Mouse (Mus musculus): ENCODE results near the gene Spopl. TPM values are rescaled to one million over a fixed set of nuclear protein-coding genes. Genes with fewer than 3 reads are reported as not detected.
"Not testable (repeated sequence)": the region's sequence is repeated elsewhere in the genome, so short reads cannot be mapped to it uniquely, and the experiment has no call there.

Spopl gene
- polyA plus RNA-seq (2014; fragmentation: Nextera tagmentation; extraction: Ambion mirVana), result 8.7 and 9.7 TPM in 2 replicates

DNA sequence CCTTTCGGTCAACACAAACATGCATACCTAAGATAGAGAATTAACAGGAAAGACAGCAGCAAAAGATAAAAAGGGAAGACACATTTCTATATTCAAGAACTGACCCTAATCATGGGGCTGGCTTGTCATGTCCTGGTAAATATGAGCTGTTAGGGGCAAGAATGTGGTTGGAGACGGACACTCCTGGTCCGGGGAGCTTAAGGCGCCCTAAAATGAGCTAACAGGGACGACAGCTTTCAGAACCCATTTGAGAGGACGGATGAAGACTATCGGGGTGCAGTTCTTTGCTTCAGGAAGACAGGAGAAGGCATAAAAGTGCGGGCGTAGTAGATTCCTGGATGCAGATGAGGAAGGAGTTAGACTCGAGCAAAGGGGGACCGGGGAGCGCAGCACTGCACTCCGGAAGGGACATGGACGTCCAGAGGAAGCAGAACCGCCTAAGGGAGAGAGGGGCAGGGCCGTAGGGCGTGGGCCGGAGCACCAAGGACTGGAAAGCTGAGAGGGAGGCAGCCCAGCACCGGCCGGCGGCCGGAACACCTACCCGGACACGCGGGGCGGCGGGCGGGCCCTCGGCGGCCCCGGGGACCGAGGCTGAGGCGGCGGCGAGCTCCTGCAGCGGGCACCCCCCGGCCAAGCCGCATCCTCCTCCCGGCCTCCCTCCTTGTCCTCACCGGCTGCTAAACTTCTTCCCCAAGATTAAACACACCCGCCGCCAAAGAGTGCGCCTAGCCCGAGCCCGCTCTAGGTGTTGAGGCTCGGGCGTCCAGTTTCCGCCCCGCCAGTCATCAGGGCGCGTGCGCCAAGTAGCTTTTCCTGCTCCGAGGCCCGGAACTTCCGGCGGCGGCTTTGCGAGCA is at the start of gene Spopl:
TSS of gene Spopl (minus strand) at position 805 of the 855 bp plus-strand sequence.
- ATAC-seq (ENCODE audit: insufficient read depth, low FRiP score, low TSS enrichment) (peak; percentile 87), DNase-seq (ENCODE audit: low spot score) (peak; percentile 86)
- H3K9ac ChIP-seq (ENCODE audit: low read length), result peak within 1 kb of the TSS; percentile 83
- H3K4me2 ChIP-seq (ENCODE audit: low read depth), result peak within 1 kb of the TSS; percentile 66
- H3K4me1 ChIP-seq (ENCODE audit: control insufficient read depth, insufficient read depth, low read length), result peaks cover 7% of the 10 kb centered on the region; the same call in 1 of the 2 replicates
- no peaks in the 10 kb centered on the region for H3K27me3 ChIP-seq (ENCODE audit: control insufficient read depth, insufficient read depth, low read length)
- 2% methylated on average over 56 of the region's 58 CpGs for WGBS
- no peaks in the 10 kb centered on the region for H3K9me3 ChIP-seq (ENCODE audit: control insufficient read depth, low read length)
- no peaks in the 10 kb centered on the region for H3K36me3 ChIP-seq (ENCODE audit: control insufficient read depth, insufficient read depth, low read length)
- peak within 1 kb of the TSS; percentile 73 for H3K4me3 ChIP-seq (ENCODE audit: low read depth, low read length)
- H3K27ac ChIP-seq (ENCODE audit: low read depth, low read length), result no peak within 1 kb of the TSS

- Histone ChIP-seq H3K4me3 (ENCODE audit: low read depth, low read length) (no peak overlapping the region), H3K9ac (ENCODE audit: low read length) (no peak overlapping the region), H3K36me3 (ENCODE audit: control insufficient read depth, insufficient read depth, low read length) (no peaks in the 10 kb centered on the region), H3K4me2 (ENCODE audit: low read depth) (no peak overlapping the region), H3K27me3 (ENCODE audit: control insufficient read depth, insufficient read depth, low read length) (no peaks in the 10 kb centered on the region), H3K9me3 (ENCODE audit: control insufficient read depth, low read length) (no peaks in the 10 kb centered on the region), H3K27ac (ENCODE audit: low read depth, low read length) (no peak overlapping the region), H3K4me1 (ENCODE audit: control insufficient read depth, insufficient read depth, low read length) (no peaks in the 10 kb centered on the region)
- no peak for ATAC-seq (ENCODE audit: insufficient read depth, low FRiP score, low TSS enrichment)
- DNase-seq (ENCODE audit: low spot score), result no peak
Measured at GRCm38 (mm10) chr2:23620128-23620527, 48.2 kb upstream of the Spopl start.

DNA sequence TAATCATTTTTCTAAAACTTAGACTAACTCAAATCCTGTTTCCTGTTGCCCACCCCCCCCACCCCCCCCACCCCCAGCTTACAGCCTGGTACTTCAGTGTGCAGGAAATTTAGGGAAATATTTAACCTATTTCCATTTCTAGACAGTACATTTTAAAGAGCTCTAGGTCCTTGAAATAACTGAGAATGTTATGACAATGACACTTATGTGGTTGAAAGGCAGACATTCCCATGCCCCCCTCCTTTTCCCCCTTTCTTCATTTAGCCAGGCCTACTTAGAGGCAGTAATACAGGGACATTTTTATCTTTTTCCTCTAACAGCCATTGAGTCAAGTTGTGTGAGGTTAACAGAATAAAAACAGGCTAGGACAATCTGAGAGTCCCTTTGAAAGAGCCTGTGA is 46.1 kb upstream of the Spopl start:
- Histone ChIP-seq H3K36me3 (ENCODE audit: control insufficient read depth, insufficient read depth, low read length) (no peaks in the 10 kb centered on the region), H3K9me3 (ENCODE audit: control insufficient read depth, low read length) (no peaks in the 10 kb centered on the region), H3K4me3 (ENCODE audit: low read depth, low read length) (no peak overlapping the region), H3K4me2 (ENCODE audit: low read depth) (no peak overlapping the region), H3K9ac (ENCODE audit: low read length) (no peak overlapping the region), H3K4me1 (ENCODE audit: control insufficient read depth, insufficient read depth, low read length) (no peaks in the 10 kb centered on the region), H3K27ac (ENCODE audit: low read depth, low read length) (no peak overlapping the region), H3K27me3 (ENCODE audit: control insufficient read depth, insufficient read depth, low read length) (no peaks in the 10 kb centered on the region)
- ATAC-seq (ENCODE audit: insufficient read depth, low FRiP score, low TSS enrichment) (no peak), DNase-seq (ENCODE audit: low spot score) (no peak)

DNA sequence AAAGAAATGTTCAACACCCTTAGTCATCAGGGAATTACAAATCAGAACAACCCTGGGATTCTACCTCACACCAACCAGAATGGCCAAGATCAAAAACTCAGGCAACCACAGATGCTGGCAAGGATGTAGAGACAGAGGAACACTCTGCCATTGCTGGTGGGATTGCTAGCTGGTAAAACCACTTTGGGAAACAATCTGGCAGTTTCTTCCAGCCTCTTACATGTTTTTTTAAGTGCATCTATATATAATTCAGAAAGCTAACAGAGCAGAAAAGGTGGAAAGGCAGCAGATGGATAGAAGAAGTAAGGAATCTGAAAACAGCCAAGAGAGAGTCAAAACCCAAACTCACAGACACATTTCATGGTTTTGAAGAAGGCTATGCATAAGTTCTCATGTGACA is 33.5 kb upstream of the Spopl start:
- H3K36me3 ChIP-seq (ENCODE audit: control insufficient read depth, insufficient read depth, low read length), result no peaks in the 10 kb centered on the region
- H3K9me3 ChIP-seq (ENCODE audit: control insufficient read depth, low read length), result no peaks in the 10 kb centered on the region
- no peaks in the 10 kb centered on the region for H3K4me1 ChIP-seq (ENCODE audit: control insufficient read depth, insufficient read depth, low read length)
- no peak for DNase-seq (ENCODE audit: low spot score)
- no peak overlapping the region for H3K4me2 ChIP-seq (ENCODE audit: low read depth)
- no peak for ATAC-seq (ENCODE audit: insufficient read depth, low FRiP score, low TSS enrichment)
- H3K9ac ChIP-seq (ENCODE audit: low read length), result no peak overlapping the region
- no peaks in the 10 kb centered on the region for H3K27me3 ChIP-seq (ENCODE audit: control insufficient read depth, insufficient read depth, low read length)
- no peak overlapping the region for H3K4me3 ChIP-seq (ENCODE audit: low read depth, low read length)
- no peak overlapping the region for H3K27ac ChIP-seq (ENCODE audit: low read depth, low read length)

DNA sequence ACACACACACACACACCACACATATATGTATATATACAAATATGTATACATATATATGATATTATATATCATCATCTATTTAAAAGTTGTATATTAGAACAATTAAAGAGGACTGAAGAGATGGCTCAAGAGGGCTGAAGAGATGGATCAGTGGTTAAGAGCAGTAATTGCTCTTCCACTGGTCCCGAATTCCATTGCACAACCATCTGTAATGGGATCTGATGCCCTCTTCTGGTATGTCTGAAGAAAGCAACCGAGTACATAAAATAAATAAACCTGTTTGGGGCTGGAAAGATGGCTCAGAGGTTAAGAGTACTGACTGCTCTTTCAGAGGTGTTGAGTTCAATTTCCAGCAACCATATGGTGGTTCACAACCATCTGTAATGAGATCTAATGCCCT is 16.9 kb upstream of the Spopl start:
- Histone ChIP-seq H3K36me3 (ENCODE audit: control insufficient read depth, insufficient read depth, low read length) (no peaks in the 10 kb centered on the region), H3K9ac (ENCODE audit: low read length) (no peak overlapping the region), H3K4me3 (ENCODE audit: low read depth, low read length) (no peak overlapping the region), H3K4me1 (ENCODE audit: control insufficient read depth, insufficient read depth, low read length) (no peaks in the 10 kb centered on the region), H3K27ac (ENCODE audit: low read depth, low read length) (no peak overlapping the region), H3K9me3 (ENCODE audit: control insufficient read depth, low read length) (no peaks in the 10 kb centered on the region), H3K4me2 (ENCODE audit: low read depth) (no peak overlapping the region), H3K27me3 (ENCODE audit: control insufficient read depth, insufficient read depth, low read length) (no peaks in the 10 kb centered on the region)
- DNase-seq (ENCODE audit: low spot score) (no peak), ATAC-seq (ENCODE audit: insufficient read depth, low FRiP score, low TSS enrichment) (no peak)
- WGBS, result 53% methylated on average over 2 of the region's 2 CpGs

- not testable (repeated sequence) for H3K9me3 ChIP-seq (ENCODE audit: control insufficient read depth, low read length); H3K36me3 ChIP-seq (ENCODE audit: control insufficient read depth, insufficient read depth, low read length); ATAC-seq (ENCODE audit: insufficient read depth, low FRiP score, low TSS enrichment); H3K4me1 ChIP-seq (ENCODE audit: control insufficient read depth, insufficient read depth, low read length); H3K27me3 ChIP-seq (ENCODE audit: control insufficient read depth, insufficient read depth, low read length); H3K27ac ChIP-seq (ENCODE audit: low read depth, low read length); DNase-seq (ENCODE audit: low spot score)
- H3K4me2 ChIP-seq (ENCODE audit: low read depth), result peak overlapping the region; percentile 66; the same call in 1 of the 2 replicates
- peak overlapping the region; percentile 73 for H3K4me3 ChIP-seq (ENCODE audit: low read depth, low read length)
- peak overlapping the region; percentile 83 for H3K9ac ChIP-seq (ENCODE audit: low read length)
- WGBS, result 24% methylated on average over 4 of the region's 4 CpGs
Measured at GRCm38 (mm10) chr2:23572157-23572532, 239 bp upstream of the Spopl start.

- Histone ChIP-seq H3K4me1 (ENCODE audit: control insufficient read depth, insufficient read depth, low read length) (peaks cover 7% of the 10 kb centered on the region; the same call in 1 of the 2 replicates), H3K4me3 (ENCODE audit: low read depth, low read length) (no peak overlapping the region), H3K27me3 (ENCODE audit: control insufficient read depth, insufficient read depth, low read length) (no peaks in the 10 kb centered on the region), H3K9me3 (ENCODE audit: control insufficient read depth, low read length) (no peaks in the 10 kb centered on the region), H3K9ac (ENCODE audit: low read length) (no peak overlapping the region), H3K27ac (ENCODE audit: low read depth, low read length) (no peak overlapping the region), H3K36me3 (ENCODE audit: control insufficient read depth, insufficient read depth, low read length) (no peaks in the 10 kb centered on the region), H3K4me2 (ENCODE audit: low read depth) (peak overlapping the region; percentile 66)
- 86% methylated on average over 4 of the region's 4 CpGs for WGBS
- DNase-seq (ENCODE audit: low spot score) (no peak), ATAC-seq (ENCODE audit: insufficient read depth, low FRiP score, low TSS enrichment) (no peak)
Measured at GRCm38 (mm10) chr2:23570563-23570962, 1.3 kb downstream of the Spopl start.

DNA sequence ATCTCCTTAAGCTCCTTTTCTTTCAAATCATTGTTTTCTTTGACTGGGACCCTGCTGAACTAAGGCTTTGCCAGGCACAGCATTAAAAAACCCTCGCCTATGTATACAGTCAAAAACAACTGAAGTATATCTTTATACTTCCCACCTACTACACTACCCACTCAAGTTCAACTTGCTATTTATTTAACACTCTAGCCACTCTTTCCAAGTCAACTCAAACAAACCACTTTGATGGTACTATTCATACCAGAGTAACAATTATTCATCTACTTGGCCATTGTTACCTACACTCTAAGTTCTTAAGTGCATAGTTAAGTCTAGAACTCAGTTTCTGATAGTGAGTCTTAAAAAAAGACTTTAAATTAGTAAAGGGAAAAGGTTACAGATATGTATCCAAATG is 3.1 kb downstream of the Spopl start:
- Histone ChIP-seq H3K4me3 (ENCODE audit: low read depth, low read length) (no peak overlapping the region), H3K9me3 (ENCODE audit: control insufficient read depth, low read length) (no peaks in the 10 kb centered on the region), H3K9ac (ENCODE audit: low read length) (no peak overlapping the region), H3K27ac (ENCODE audit: low read depth, low read length) (no peak overlapping the region), H3K27me3 (ENCODE audit: control insufficient read depth, insufficient read depth, low read length) (no peaks in the 10 kb centered on the region), H3K36me3 (ENCODE audit: control insufficient read depth, insufficient read depth, low read length) (no peaks in the 10 kb centered on the region), H3K4me1 (ENCODE audit: control insufficient read depth, insufficient read depth, low read length) (peaks cover 7% of the 10 kb centered on the region; the same call in 1 of the 2 replicates), H3K4me2 (ENCODE audit: low read depth) (no peak overlapping the region)
- 87% methylated on average over 1 of the region's 1 CpGs for WGBS
- no peak for DNase-seq (ENCODE audit: low spot score)
- ATAC-seq (ENCODE audit: insufficient read depth, low FRiP score, low TSS enrichment), result no peak

- no peak overlapping the region for H3K27ac ChIP-seq (ENCODE audit: low read depth, low read length)
- 90% methylated on average over 2 of the region's 2 CpGs for WGBS
- no peak overlapping the region for H3K9ac ChIP-seq (ENCODE audit: low read length)
- no peak overlapping the region for H3K4me3 ChIP-seq (ENCODE audit: low read depth, low read length)
- no peak for DNase-seq (ENCODE audit: low spot score)
- H3K4me2 ChIP-seq (ENCODE audit: low read depth), result no peak overlapping the region
- H3K27me3 ChIP-seq (ENCODE audit: control insufficient read depth, insufficient read depth, low read length), result no peaks in the 10 kb centered on the region
- H3K9me3 ChIP-seq (ENCODE audit: control insufficient read depth, low read length), result no peaks in the 10 kb centered on the region
- H3K4me1 ChIP-seq (ENCODE audit: control insufficient read depth, insufficient read depth, low read length), result no peaks in the 10 kb centered on the region
- no peaks in the 10 kb centered on the region for H3K36me3 ChIP-seq (ENCODE audit: control insufficient read depth, insufficient read depth, low read length)
- no peak for ATAC-seq (ENCODE audit: insufficient read depth, low FRiP score, low TSS enrichment)
Measured at GRCm38 (mm10) chr2:23565081-23565801, 6.7 kb downstream of the Spopl start.
